Mouse (Mus musculus): ENCODE measurements around the gene Zbtb38. TPM values are rescaled to one million over a fixed set of nuclear protein-coding genes. Genes with fewer than 3 reads are reported as not detected.
"Not testable (repeated sequence)": the region's sequence is repeated elsewhere in the genome, so short reads cannot be mapped to it uniquely, and the experiment has no call there.

Zbtb38 gene
- polyA plus RNA-seq, 1 experiment from 2014 or later: 51.0 TPM

DNA sequence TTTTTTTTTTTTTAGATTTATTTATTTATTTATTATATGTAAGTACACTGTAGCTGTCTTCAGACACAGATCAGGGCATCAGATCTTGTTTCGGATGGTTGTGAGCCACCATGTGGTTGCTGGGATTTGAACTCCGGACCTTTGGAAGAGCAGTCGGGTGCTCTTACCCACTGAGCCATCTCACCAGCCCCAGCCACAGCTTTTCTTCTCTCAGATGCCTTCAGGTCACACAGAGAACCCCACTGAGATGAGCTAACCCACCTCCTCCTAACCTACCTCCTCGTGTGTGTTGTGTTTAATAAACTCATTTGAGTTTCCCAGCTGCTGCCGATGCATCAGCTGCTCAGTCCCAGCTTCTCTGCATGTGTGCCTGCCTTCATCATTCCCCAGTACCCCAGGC lies 74.9 kb downstream of the Zbtb38 start:
- not testable (repeated sequence) for H3K27ac ChIP-seq (replicated peaks); H3K27me3 ChIP-seq; H3K9ac ChIP-seq (replicated peaks); H3K4me3 ChIP-seq; H3K4me2 ChIP-seq (replicated peaks); ATAC-seq (replicated peaks); H3K36me3 ChIP-seq; H3K4me1 ChIP-seq; H3K9me3 ChIP-seq
- 89% methylated on average over 5 of the region's 5 CpGs for WGBS

DNA sequence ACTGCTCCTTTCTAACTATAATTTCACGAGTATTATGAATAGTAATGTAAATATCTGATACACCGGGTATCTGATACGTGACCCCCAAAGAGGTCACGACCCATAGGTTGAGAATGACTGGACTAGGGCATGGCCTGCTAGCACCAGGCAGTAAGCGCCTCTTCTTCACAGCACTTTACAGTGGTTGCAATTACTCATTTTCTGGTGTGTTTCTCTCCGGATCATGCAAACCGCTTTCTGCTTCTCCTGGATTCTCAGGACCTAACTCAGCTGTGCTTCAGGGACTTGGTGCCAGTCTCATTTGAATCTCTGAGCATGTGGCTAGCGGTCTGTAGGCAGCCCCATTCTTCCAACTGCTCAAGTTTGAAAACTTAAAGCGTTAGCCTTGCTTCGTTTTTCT lies 76.0 kb downstream of the Zbtb38 start:
- Histone ChIP-seq H3K9ac (replicated peaks) (no peak overlapping the region), H3K4me3 (no peak overlapping the region), H3K4me1 (no peaks in the 10 kb centered on the region), H3K9me3 (no peaks in the 10 kb centered on the region), H3K27me3 (no peaks in the 10 kb centered on the region), H3K27ac (replicated peaks) (no peak overlapping the region), H3K4me2 (replicated peaks) (no peak overlapping the region), H3K36me3 (no peaks in the 10 kb centered on the region)
- 87% methylated on average over 10 of the region's 10 CpGs for WGBS
- ATAC-seq (replicated peaks): no peak

DNA sequence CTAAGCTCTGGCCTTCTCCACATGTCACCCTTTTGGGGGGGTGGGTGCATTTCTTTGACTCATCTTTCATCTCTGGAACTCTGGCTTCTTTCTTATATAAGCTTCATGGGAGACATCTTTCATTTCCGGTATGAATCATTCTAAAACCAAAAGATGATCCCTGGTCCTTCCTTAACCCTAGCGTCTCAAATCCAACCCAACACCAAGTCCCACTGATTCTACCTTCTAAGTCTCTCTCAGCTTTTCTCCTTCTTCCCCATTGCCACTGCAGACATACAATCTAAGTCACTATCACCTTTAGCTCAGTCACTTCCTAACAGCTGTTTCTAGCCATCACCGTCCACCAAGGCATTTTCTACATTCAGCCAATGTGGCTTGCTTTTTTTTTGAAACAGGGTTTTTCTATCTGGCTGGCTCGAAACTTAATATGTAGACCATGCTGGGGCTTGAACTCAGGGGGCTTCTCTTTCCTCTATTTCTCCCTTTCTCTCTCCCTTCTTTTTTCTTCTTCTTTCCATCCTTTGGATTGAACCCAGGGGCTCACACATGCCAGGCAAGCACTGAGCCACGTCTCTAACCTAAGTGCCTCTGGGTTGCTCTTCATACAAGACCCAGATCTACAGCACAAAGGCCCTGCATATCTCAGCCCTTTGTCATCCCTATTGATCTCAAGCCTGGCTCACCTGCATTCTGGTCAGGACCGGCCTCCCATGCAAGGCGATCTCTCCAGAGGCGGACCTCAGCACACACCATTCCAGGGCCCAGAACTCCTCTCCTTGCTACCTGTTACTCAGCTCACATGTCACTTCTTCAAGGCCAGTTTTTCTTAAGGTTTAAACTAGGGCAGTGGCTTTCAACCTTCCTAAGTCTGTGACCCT lies 76.6 kb downstream of the Zbtb38 start:
- 87% methylated on average over 8 of the region's 8 CpGs for WGBS
- no peak for ATAC-seq (replicated peaks)
- H3K36me3 ChIP-seq: no peaks in the 10 kb centered on the region
- H3K27ac ChIP-seq (replicated peaks): no peak overlapping the region
- H3K4me3 ChIP-seq: no peak overlapping the region
- no peaks in the 10 kb centered on the region for H3K27me3 ChIP-seq
- no peaks in the 10 kb centered on the region for H3K4me1 ChIP-seq
- no peak overlapping the region for H3K4me2 ChIP-seq (replicated peaks)
- H3K9me3 ChIP-seq: no peaks in the 10 kb centered on the region
- no peak overlapping the region for H3K9ac ChIP-seq (replicated peaks)

DNA sequence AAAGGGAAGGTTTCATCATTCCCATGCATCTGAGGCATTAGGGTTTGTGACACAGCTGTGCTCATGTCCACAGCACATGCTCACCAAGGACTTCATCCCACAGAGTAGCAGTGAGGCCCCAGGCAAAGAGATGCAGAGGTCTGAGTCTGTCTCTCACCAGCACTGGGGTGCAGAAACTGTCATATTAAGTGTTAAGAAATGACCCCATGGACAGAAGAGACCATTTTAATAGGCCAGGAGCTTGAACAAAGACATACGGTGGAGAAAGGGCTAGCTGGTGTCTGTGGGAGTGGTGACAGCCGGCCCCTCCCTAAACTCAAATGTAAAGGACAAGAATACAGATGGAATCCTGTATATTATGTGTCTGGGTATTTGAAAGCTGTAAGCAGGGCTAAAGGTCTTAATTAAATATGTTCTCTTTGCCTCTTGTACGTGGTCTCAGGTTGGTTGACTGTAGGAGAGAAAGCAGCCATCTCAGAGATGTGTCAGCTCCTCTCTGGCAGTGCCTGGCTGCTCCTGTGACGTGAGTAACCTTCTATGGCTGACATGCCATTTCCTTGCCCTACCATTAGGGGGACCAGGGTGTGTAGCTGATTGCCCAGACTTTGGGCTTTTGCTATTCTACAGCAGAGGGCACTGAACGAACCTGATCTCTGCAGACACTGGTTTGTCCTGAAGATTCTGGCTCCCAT lies 77.4 kb downstream of the Zbtb38 start:
- peak; percentile 49 for ATAC-seq (replicated peaks)
- H3K9me3 ChIP-seq: no peaks in the 10 kb centered on the region
- no peak overlapping the region for H3K9ac ChIP-seq (replicated peaks)
- no peaks in the 10 kb centered on the region for H3K27me3 ChIP-seq
- WGBS: 32% methylated on average over 5 of the region's 5 CpGs
- no peak overlapping the region for H3K27ac ChIP-seq (replicated peaks)
- H3K4me1 ChIP-seq: peaks cover 2% of the 10 kb centered on the region; the same call in 1 of the 2 replicates
- H3K4me3 ChIP-seq: no peak overlapping the region
- no peak overlapping the region for H3K4me2 ChIP-seq (replicated peaks)
- no peaks in the 10 kb centered on the region for H3K36me3 ChIP-seq

DNA sequence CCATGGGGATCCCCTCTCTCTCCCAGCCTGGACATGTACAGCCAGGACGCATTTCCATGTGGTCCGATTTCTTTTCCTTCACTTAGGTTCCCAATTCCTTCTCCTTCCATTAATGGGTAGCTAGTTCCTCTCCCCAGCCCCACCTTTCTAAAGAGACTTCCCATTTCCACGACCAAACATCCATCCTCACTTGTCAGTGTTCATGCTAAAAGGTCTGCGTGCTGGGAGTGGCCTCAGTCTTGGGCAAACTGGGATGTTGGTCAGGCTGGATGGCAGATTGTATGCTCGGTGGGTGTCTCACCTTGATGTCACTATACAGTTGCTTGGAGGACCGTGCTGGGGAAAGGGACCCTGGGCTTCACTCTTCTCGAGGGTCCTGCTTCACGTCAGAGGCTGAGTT lies 78.3 kb downstream of the Zbtb38 start:
- Histone ChIP-seq H3K36me3 (no peaks in the 10 kb centered on the region), H3K4me1 (peaks cover 9% of the 10 kb centered on the region), H3K9ac (replicated peaks) (no peak overlapping the region), H3K4me3 (no peak overlapping the region), H3K4me2 (replicated peaks) (no peak overlapping the region), H3K27ac (replicated peaks) (no peak overlapping the region), H3K27me3 (no peaks in the 10 kb centered on the region), H3K9me3 (no peaks in the 10 kb centered on the region)
- WGBS: 88% methylated on average over 8 of the region's 8 CpGs
- ATAC-seq (replicated peaks): no peak

DNA sequence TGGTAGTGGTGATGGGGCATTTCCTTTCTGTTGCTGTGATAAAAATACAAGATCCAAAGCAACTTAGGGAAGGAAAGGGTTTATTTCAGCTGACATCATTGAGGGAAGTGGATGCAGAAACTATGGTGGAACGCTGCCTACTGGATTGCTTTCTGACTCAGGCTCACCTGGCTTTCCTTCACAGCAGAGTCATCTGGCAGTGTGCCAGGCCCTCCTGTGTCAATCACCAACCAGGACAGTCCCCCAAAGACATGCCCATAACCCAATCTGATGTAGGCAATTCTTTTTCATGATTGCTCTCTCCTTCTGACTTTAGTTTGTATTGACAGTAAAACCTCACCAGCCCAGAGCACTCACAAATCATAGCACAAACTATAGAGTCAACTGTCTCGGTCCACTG lies 80.2 kb downstream of the Zbtb38 start:
- Histone ChIP-seq H3K9me3 (no peaks in the 10 kb centered on the region), H3K4me1 (peaks cover 9% of the 10 kb centered on the region), H3K27me3 (no peaks in the 10 kb centered on the region), H3K36me3 (no peaks in the 10 kb centered on the region), H3K9ac (replicated peaks) (no peak overlapping the region), H3K4me3 (no peak overlapping the region), H3K4me2 (replicated peaks) (no peak overlapping the region), H3K27ac (replicated peaks) (no peak overlapping the region)
- no peak for ATAC-seq (replicated peaks)
- 95% methylated on average over 2 of the region's 2 CpGs for WGBS

DNA sequence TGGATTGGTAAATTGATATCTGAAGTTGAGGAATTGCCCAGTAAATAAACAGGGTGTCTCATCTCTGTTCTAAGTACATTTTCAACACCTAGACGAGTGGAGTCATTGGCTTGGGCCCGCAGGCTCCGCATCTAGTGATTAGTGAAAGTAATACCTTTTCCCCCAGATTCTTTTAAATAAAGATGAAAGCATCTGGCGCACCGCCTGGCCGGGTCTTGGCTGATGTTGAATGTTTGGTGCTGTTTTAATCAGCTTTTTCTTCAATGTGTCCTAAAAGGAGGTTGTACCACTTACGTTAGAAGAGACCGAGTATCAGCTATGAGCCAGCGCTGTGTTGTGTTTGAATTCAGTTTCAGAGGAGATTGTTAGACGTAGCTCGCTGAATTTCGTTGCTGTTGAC lies 81.4 kb downstream of the Zbtb38 start:
- H3K4me2 ChIP-seq (replicated peaks): no peak overlapping the region
- H3K9ac ChIP-seq (replicated peaks): no peak overlapping the region
- no peak for ATAC-seq (replicated peaks)
- no peaks in the 10 kb centered on the region for H3K36me3 ChIP-seq
- WGBS: 72% methylated on average over 12 of the region's 12 CpGs
- H3K4me1 ChIP-seq: peaks cover 9% of the 10 kb centered on the region
- no peak overlapping the region for H3K4me3 ChIP-seq
- H3K27ac ChIP-seq (replicated peaks): no peak overlapping the region
- H3K27me3 ChIP-seq: no peaks in the 10 kb centered on the region
- no peaks in the 10 kb centered on the region for H3K9me3 ChIP-seq

DNA sequence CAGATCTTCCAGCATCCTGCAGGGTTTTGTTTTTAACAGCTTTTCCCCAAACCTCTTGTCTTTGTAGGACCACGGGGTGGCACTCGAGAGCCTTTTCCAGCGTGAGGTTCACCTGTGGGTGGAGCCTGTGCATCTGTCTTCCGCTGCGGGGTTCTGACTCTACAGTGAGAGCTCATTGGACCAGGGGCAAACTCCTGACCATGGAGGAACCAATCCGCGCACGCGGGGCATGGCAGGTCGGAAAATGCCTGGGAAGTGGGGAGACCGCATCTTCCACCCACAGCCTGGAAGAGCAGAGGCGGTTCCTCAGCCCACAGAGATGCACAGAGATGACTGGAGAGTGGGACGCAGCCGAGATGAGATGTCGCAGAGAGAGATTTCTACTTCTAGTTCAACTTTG lies 82.8 kb downstream of the Zbtb38 start:
- Histone ChIP-seq H3K9me3 (no peaks in the 10 kb centered on the region), H3K27ac (replicated peaks) (peak overlapping the region; percentile 92), H3K36me3 (no peaks in the 10 kb centered on the region), H3K4me3 (peak overlapping the region; percentile 39), H3K27me3 (no peaks in the 10 kb centered on the region), H3K9ac (replicated peaks) (peak overlapping the region; percentile 46), H3K4me1 (peaks cover 9% of the 10 kb centered on the region), H3K4me2 (replicated peaks) (peak overlapping the region; percentile 59)
- ATAC-seq (replicated peaks): peak; percentile 100
- WGBS: 1% methylated on average over 15 of the region's 15 CpGs

DNA sequence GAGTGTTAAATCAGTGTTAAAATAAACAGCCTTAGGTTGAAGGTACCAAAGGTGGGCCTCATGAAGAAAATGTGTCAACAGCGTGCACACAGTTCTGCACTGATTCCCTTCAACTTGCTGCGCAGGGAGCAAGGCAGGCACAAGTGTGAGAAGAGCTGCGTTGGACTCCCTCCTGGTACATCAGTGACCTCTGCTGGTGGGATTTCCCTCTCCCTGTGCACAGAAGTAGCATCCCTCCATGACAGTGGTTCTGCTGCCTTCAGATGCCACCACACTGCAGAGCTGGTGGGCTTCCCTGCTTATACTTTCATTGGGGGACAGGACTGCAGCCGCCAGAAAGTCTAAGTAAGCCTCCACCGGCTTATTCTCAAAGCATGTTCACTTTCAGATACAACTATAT lies 84.0 kb downstream of the Zbtb38 start:
- H3K4me1 ChIP-seq: peaks cover 9% of the 10 kb centered on the region
- H3K27ac ChIP-seq (replicated peaks): no peak overlapping the region
- H3K27me3 ChIP-seq: no peaks in the 10 kb centered on the region
- H3K4me2 ChIP-seq (replicated peaks): no peak overlapping the region
- no peaks in the 10 kb centered on the region for H3K9me3 ChIP-seq
- ATAC-seq (replicated peaks): peak; percentile 23; the same call in 1 of the 2 replicates
- no peak overlapping the region for H3K4me3 ChIP-seq
- WGBS: 56% methylated on average over 5 of the region's 5 CpGs
- H3K9ac ChIP-seq (replicated peaks): no peak overlapping the region
- H3K36me3 ChIP-seq: no peaks in the 10 kb centered on the region

DNA sequence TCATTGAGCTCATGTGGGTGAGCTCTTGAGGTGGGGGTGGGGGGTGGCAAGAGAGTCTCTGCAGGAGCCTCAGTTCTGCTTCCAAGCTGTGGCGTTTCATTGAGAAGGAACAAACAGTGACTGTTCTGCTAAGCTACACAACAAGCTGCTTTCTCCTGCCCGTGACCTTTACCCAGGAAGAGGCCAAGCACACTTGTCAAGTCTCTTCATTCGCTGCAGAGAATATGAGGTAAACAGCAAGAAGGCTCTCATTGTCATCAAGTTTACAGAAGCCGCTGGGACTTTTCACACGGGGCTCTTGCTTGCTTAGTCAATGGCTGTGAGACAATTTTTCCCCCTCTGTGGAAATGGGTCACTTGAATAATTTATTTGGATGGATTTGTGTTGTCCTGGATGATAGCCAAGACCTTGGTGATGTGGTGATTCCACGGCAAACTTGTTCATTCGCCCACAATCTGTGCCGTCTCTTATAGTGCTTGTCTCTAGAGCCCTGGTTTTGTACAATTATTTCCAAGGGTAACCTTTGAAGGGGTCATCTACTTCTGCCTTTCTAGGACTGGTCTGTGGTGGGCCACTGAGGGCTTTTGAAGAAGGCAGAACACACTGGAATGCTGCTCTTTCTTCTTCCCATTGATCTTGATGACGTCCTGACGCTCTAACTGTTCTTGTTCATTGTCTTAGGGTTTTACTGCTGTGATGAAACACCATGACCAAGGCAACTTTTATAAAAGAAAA lies 92.0 kb downstream of the Zbtb38 start:
- no peak overlapping the region for H3K9ac ChIP-seq (replicated peaks)
- WGBS: 68% methylated on average over 10 of the region's 10 CpGs
- no peaks in the 10 kb centered on the region for H3K36me3 ChIP-seq
- H3K27me3 ChIP-seq: no peaks in the 10 kb centered on the region
- H3K4me1 ChIP-seq: no peaks in the 10 kb centered on the region
- H3K9me3 ChIP-seq: no peaks in the 10 kb centered on the region
- ATAC-seq (replicated peaks): no peak
- no peak overlapping the region for H3K4me2 ChIP-seq (replicated peaks)
- H3K27ac ChIP-seq (replicated peaks): no peak overlapping the region
- no peak overlapping the region for H3K4me3 ChIP-seq

DNA sequence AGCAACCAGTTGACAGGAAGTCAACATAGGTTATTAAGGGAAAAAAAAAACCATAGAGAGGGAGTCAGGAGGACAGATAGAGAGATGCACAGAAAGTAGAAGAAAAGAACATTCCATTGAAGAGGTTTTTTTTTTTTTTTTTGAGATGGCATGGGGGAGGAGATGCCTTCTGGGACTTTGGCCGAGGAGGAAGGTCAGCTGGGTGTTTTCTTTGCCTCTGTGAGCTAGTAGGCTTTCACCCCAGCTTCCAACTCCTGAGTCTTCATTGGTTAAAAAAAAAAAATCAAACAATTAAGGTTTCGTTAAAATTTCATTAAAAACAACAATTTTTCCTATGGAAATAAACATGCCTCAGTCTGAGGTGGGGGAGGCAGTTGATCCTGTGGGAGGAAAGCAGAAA lies 92.8 kb downstream of the Zbtb38 start:
- H3K27me3 ChIP-seq: no peaks in the 10 kb centered on the region
- H3K36me3 ChIP-seq: no peaks in the 10 kb centered on the region
- no peaks in the 10 kb centered on the region for H3K4me1 ChIP-seq
- H3K9me3 ChIP-seq: no peaks in the 10 kb centered on the region
- no peak overlapping the region for H3K4me3 ChIP-seq
- H3K4me2 ChIP-seq (replicated peaks): no peak overlapping the region
- 70% methylated on average over 2 of the region's 2 CpGs for WGBS
- no peak for ATAC-seq (replicated peaks)
- H3K27ac ChIP-seq (replicated peaks): no peak overlapping the region
- no peak overlapping the region for H3K9ac ChIP-seq (replicated peaks)

DNA sequence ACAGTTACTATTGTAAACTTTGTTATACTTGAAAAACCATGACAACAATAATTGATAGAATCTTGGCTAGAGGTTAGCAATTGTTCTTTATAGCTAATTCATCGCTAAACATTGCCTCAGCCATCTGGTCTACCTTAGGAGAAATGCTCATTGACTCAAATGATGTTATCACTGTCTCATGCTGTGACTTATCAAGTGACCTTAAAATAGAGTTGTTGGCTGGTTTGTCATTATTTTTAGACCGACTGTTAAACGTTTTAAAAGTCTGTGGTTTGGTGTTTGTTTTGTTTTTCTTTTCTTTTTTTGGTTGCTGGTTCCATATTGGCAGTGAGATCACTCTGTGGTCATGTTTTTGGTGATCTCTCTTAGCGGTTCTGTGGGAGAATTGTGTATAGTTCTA lies 99.1 kb downstream of the Zbtb38 start:
- H3K9ac ChIP-seq (replicated peaks): no peak overlapping the region
- no peaks in the 10 kb centered on the region for H3K36me3 ChIP-seq
- no peak overlapping the region for H3K4me2 ChIP-seq (replicated peaks)
- H3K4me3 ChIP-seq: no peak overlapping the region
- 77% methylated on average over 4 of the region's 4 CpGs for WGBS
- no peaks in the 10 kb centered on the region for H3K9me3 ChIP-seq
- ATAC-seq (replicated peaks): no peak
- H3K4me1 ChIP-seq: no peaks in the 10 kb centered on the region
- no peaks in the 10 kb centered on the region for H3K27me3 ChIP-seq
- H3K27ac ChIP-seq (replicated peaks): no peak overlapping the region

All from forebrain, embryonic 15.5 days (tissue).